Mouse (Mus musculus) cortical plate, adult 2 months (tissue): ENCODE data around the gene Zfp248.

ENCODE experiments used
- CTCF ChIP-seq: fragments of 200-500 bp; IDR thresholded peaks from 2 replicates; pipeline ENCODE4 v1.5.1; 2011; ENCODE audit warnings: mild to moderate bottlenecking, control low read depth, low read length; ENCODE audit not compliant: insufficient read depth; ENCODE audit errors: extremely low read depth
- POLR2A ChIP-seq: fragments of 200-500 bp; IDR thresholded peaks from 2 replicates; pipeline ENCODE4 v1.6.1; 2011; ENCODE audit warnings: mild to moderate bottlenecking, low read length, control low read depth; ENCODE audit not compliant: insufficient read depth; ENCODE audit errors: extremely low read depth

- no peak for TF ChIP-seq POLR2A
- no peak for TF ChIP-seq CTCF
Observed at GRCm38 (mm10) chr6:118377611-118378010, 77.7 kb downstream of the Zfp248 start.
